Mouse (Mus musculus) brown adipose tissue, adult 24 weeks (tissue): ENCODE measurements around the gene Ctps. TPM values are rescaled to one million over a fixed set of nuclear protein-coding genes. Genes with fewer than 3 reads are reported as not detected.
"Not testable (repeated sequence)": the region's sequence is repeated elsewhere in the genome, so short reads cannot be mapped to it uniquely, and the experiment has no call there.

Experiments
- H3K27ac ChIP-seq: fragments of 200-500 bp; replicated peaks from 2 replicates; pipeline ENCODE4 v1.5.1; 2012; ENCODE audit warnings: low read depth, mild to moderate bottlenecking, low read length
- H3K4me1 ChIP-seq: fragments of 200-500 bp; 2 replicates; pipeline ENCODE4 v1.6.1; 2012; ENCODE audit warnings: low read length, mixed read lengths; ENCODE audit not compliant: control insufficient read depth, insufficient read depth, insufficient read length
- H3K4me3 ChIP-seq: fragments of 200-500 bp; 2 replicates; pipeline ENCODE4 v1.5.1; 2012; ENCODE audit warnings: low read depth, mild to moderate bottlenecking, low read length, moderate library complexity; ENCODE audit not compliant: insufficient read depth
- polyA plus RNA-seq: library from polyadenylated mRNA; stranded (reverse); fragments of >200 nt; gene quantifications from 2 replicates; pipeline ENCODE4 v1.2.4, GENCODE M21; 2012; ENCODE audit not compliant: missing spikeins, insufficient read depth, insufficient read length

Gene Ctps
- 4.3 and 5.6 TPM in 2 replicates for polyA plus RNA-seq

GRCm38 (mm10) chr4:120569486-120570437, at the start of gene Ctps:
Ctps (minus strand) TSS chr4:120570276.
- Histone ChIP-seq H3K4me3 (peak within 1 kb of the TSS; percentile 97), H3K4me1 (peaks cover 6% of the 10 kb centered on the region; the same call in 1 of the 2 replicates), H3K27ac (peak within 1 kb of the TSS; percentile 73)

GRCm38 (mm10) chr4:120616199-120617025, 46.3 kb upstream of the Ctps start:
- Histone ChIP-seq H3K4me1 (peaks cover 10% of the 10 kb centered on the region), H3K4me3 (no peak overlapping the region), H3K27ac (no peak overlapping the region)

- Histone ChIP-seq H3K4me3 (no peak overlapping the region), H3K27ac (no peak overlapping the region), H3K4me1 (peaks cover 10% of the 10 kb centered on the region)
Observed at GRCm38 (mm10) chr4:120615528-120616081, 45.5 kb upstream of the Ctps start.

DNA sequence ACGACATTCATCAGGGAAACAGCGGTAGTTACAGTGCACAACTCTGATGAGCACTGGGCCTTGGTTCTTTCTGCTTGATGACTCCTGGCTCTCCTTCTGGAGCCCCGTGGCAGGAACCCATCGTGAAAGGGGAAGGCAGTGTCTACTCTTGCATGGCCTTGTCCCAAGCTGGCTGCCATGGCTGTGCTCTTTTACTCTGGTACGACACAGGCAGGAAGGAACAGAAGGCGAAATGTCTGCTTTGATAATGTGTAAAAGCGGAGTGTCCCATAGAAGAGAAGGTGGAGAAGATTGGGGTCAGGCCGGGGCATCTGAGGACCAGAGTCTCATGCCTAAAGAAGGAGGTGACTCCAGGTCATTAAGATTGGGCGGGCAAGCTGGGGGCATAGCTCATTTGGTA, 44.6 kb upstream of the Ctps start:
- H3K4me3 ChIP-seq: no peak overlapping the region
- peaks cover 10% of the 10 kb centered on the region for H3K4me1 ChIP-seq
- H3K27ac ChIP-seq: peak overlapping the region; percentile 61

GRCm38 (mm10) chr4:120613691-120614329, 43.7 kb upstream of the Ctps start:
- H3K4me1 ChIP-seq: peaks cover 10% of the 10 kb centered on the region
- peak overlapping the region; percentile 4; the same call in 1 of the 2 replicates for H3K4me3 ChIP-seq
- H3K27ac ChIP-seq: peak overlapping the region; percentile 89

- Histone ChIP-seq H3K4me3 (no peak overlapping the region), H3K4me1 (peaks cover 10% of the 10 kb centered on the region), H3K27ac (peak overlapping the region; percentile 34; the same call in 1 of the 2 replicates)
Observed at GRCm38 (mm10) chr4:120612304-120613080, 42.4 kb upstream of the Ctps start.

GRCm38 (mm10) chr4:120611005-120611404, 40.9 kb upstream of the Ctps start:
- H3K4me1 ChIP-seq: peaks cover 10% of the 10 kb centered on the region
- H3K4me3 ChIP-seq: no peak overlapping the region
- H3K27ac ChIP-seq: no peak overlapping the region

DNA sequence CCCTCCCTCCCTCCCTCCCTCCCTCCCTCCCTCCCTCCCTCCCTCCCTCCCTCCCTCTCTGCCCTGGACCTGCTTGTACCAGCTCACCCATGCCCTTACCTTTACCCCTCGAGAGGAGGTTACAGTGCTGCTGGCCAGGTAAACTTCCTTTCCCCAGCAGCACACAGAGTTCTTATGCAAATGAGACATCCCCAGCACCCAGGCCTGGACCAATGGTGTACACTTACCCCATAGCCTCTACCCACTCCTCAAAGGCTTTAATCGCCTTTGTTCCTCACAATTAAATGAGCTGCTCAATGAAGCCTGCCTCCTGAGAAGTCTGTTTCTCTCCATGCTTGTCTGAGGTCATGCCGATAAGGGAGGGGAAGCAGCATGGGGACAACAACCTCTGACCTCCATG, 36.9 kb upstream of the Ctps start:
- Histone ChIP-seq H3K27ac (no peak overlapping the region), H3K4me1 (no peaks in the 10 kb centered on the region), H3K4me3 (no peak overlapping the region)

- Histone ChIP-seq H3K4me1 (no peaks in the 10 kb centered on the region), H3K4me3 (no peak overlapping the region), H3K27ac (no peak overlapping the region)
Observed at GRCm38 (mm10) chr4:120602669-120603068, 32.6 kb upstream of the Ctps start.

GRCm38 (mm10) chr4:120601774-120602173, 31.7 kb upstream of the Ctps start:
- Histone ChIP-seq H3K4me3 (no peak overlapping the region), H3K27ac (no peak overlapping the region), H3K4me1 (no peaks in the 10 kb centered on the region)

DNA sequence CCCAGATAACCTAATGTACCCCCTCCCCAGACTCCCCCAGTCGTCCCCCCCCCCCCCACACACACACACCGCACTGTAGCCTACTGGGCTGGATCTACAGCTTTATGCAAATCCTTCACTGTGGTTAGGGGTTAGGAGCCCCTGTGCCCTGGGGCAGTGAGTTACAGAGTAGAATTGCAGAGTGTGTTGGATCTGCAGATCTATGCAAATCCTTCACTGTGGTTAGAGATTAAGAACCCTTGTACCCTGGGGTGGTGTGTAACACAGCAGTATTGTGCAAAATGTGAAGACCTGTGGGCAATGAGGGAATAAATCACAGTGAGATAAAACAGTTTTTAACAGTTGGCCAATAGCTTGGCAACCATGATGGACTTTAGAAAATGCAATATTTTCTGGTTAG, 28.8 kb upstream of the Ctps start:
- Histone ChIP-seq H3K4me3 (no peak overlapping the region), H3K4me1 (no peaks in the 10 kb centered on the region), H3K27ac (no peak overlapping the region)

DNA sequence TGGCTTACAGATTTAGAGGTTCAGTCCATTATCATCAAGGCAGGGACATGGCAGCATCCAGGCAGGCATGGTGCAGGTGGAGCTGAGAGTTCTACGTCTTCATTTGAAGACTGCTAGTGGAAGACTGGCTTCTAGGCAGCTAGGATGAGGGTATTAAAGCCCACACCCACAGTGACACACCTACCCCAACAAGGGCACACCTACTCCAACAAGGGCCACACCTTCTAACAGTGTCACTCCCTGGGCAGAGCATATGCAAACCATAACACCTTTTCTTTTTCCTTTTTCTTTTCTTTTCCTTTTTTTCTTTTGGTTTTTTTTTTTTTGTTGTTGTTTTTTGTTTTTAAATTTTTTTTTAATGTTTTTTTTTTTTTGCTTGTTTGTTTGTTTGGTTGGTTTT, 26.1 kb upstream of the Ctps start:
- H3K27ac ChIP-seq: not testable (repeated sequence)

GRCm38 (mm10) chr4:120590973-120591372, 20.9 kb upstream of the Ctps start:
- no peaks in the 10 kb centered on the region for H3K4me1 ChIP-seq
- H3K4me3 ChIP-seq: no peak overlapping the region
- H3K27ac ChIP-seq: no peak overlapping the region

More for the DNA sequence above, 26.1 kb upstream of the Ctps start:
- H3K4me3 ChIP-seq, H3K4me1 ChIP-seq: not testable (repeated sequence)

DNA sequence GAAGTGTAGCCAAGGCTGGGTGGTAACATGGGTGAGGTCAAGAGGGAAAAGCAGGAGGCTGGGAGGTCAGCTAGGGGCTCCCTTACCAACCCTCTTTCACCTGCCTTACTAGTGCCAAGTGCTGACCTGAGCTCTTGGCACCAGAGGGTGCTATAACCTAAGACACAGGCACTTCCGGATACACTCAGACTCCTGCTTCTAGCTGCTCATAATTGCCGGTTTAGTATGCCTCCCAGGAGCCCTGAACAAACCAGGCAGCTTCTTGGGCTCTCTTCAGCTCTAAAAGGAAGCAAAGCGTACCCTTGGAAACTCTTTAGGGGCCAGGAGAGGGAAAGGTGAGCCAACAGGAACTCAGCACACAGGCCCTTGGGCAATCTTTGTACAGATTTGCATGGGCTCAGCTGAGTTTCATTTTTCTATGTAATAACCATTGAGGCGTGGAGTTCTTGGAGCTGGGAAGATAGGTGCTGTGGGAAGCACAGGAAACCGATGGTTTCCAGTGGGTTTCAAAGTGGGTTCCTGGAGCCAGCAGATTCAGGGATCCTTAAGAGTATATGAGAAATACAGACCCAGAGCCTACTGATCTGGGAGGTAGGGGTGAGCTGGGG, 19.8 kb upstream of the Ctps start:
- no peaks in the 10 kb centered on the region for H3K4me1 ChIP-seq
- H3K27ac ChIP-seq: no peak overlapping the region
- no peak overlapping the region for H3K4me3 ChIP-seq
